Mouse (Mus musculus) hindbrain, embryonic 13.5 days (tissue): ENCODE data around the gene Pnkd. TPM values are rescaled to one million over a fixed set of nuclear protein-coding genes. Genes with fewer than 3 reads are reported as not detected.

ENCODE experiments used
- ATAC-seq: fragments of 200-750 bp; cut with Nextera tagmentation; 2 replicates; pipeline ENCODE4 v1.8.0; 2017; ENCODE audit warnings: moderate TSS enrichment; ENCODE audit not compliant: low FRiP score
- H3K27ac ChIP-seq: fragments of 300-500 bp; sonication (generic); 2 replicates; pipeline ENCODE4 v1.5.1; 2015; ENCODE audit warnings: inconsistent platforms, mild to moderate bottlenecking, moderate library complexity
- H3K27me3 ChIP-seq: fragments of 300-500 bp; sonication (generic); 2 replicates; pipeline ENCODE4 v1.6.1; 2015; ENCODE audit warnings: mild to moderate bottlenecking, inconsistent platforms
- H3K36me3 ChIP-seq: fragments of 300-500 bp; sonication (generic); 2 replicates; pipeline ENCODE4 v1.6.1; 2015; ENCODE audit warnings: mild to moderate bottlenecking, inconsistent platforms
- H3K4me1 ChIP-seq: fragments of 300-500 bp; sonication (generic); replicated peaks from 2 replicates; pipeline ENCODE4 v1.6.1; 2015; ENCODE audit warnings: inconsistent platforms
- H3K4me2 ChIP-seq: fragments of 300-500 bp; sonication (generic); 2 replicates; pipeline ENCODE4 v1.6.1; 2015; ENCODE audit warnings: inconsistent platforms, mild to moderate bottlenecking, moderate library complexity
- H3K4me3 ChIP-seq: fragments of 300-500 bp; sonication (generic); 2 replicates; pipeline ENCODE4 v1.5.1; 2015; ENCODE audit warnings: mild to moderate bottlenecking, inconsistent platforms
- H3K9ac ChIP-seq: fragments of 300-500 bp; sonication (generic); 2 replicates; pipeline ENCODE4 v1.6.1; 2015; ENCODE audit warnings: mild to moderate bottlenecking, inconsistent platforms
- H3K9me3 ChIP-seq: fragments of 300-500 bp; sonication (generic); 2 replicates; pipeline ENCODE4 v1.6.1; 2016; ENCODE audit warnings: inconsistent platforms
- WGBS: fragments of 180-500 bp; shearing (Covaris S2); methylation state at CpG from one replicate; pipeline ENCODE4 v1.1.7; 2015; 5-methylcytosine and 5-hydroxymethylcytosine counted together
- polyA plus RNA-seq: library from polyadenylated mRNA; unstranded; fragments of >200 nt; fragmentation: Nextera tagmentation; extraction: Ambion mirVana; gene quantifications from 2 replicates; pipeline ENCODE4 v1.2.1, GENCODE M21; 2015

Pnkd gene
- polyA plus RNA-seq: 98.2 and 102 TPM in 2 replicates

DNA sequence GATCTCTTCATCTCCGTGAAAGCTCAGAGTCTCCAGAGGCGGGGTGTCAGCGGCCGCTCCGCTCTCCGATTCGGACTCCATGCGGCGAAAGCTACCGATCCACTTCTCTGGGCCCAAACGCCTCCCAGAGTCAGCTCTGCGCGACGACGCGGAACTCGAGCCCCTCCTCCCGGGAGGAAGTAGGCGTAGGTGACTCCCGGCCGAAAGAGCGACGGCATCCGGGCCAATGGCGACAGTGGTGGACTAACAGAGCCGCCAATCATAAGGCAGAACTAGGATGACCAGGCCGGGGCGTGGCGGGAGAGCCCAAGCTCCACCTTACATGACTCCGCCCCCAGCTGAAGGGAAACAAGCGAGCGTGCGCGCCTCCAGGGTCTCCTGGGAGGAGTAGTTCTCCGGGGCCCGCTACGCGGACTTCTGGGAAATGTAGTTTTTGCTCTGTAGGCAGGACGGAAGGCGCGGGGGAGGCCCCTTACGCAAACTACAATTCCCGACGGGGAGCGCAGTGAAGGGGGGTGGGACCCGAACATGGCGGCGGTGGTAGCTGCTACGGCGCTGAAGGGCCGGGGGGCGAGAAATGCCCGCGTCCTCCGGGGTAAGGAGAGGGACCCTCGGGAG lies at the start of gene Pnkd, which contains the start of gene Aamp:
Gene Pnkd, plus strand, starts transcription at position 388 of the 618 bp plus-strand sequence.
Gene Aamp, minus strand, starts transcription at position 196 of the 618 bp plus-strand sequence.
- H3K4me1 ChIP-seq: peaks cover 36% of the 10 kb centered on the region
- peak within 1 kb of the TSS; percentile 87 for H3K27ac ChIP-seq
- peak within 1 kb of the TSS; percentile 78 for H3K4me3 ChIP-seq
- H3K36me3 ChIP-seq: peaks cover 44% of the 10 kb centered on the region
- under 1% methylated on average over 56 of the region's 56 CpGs for WGBS
- peak within 1 kb of the TSS; percentile 85 for H3K4me2 ChIP-seq
- peak; percentile 98 for ATAC-seq
- H3K9me3 ChIP-seq: no peaks in the 10 kb centered on the region
- H3K27me3 ChIP-seq: no peaks in the 10 kb centered on the region
- H3K9ac ChIP-seq: peak within 1 kb of the TSS; percentile 89

DNA sequence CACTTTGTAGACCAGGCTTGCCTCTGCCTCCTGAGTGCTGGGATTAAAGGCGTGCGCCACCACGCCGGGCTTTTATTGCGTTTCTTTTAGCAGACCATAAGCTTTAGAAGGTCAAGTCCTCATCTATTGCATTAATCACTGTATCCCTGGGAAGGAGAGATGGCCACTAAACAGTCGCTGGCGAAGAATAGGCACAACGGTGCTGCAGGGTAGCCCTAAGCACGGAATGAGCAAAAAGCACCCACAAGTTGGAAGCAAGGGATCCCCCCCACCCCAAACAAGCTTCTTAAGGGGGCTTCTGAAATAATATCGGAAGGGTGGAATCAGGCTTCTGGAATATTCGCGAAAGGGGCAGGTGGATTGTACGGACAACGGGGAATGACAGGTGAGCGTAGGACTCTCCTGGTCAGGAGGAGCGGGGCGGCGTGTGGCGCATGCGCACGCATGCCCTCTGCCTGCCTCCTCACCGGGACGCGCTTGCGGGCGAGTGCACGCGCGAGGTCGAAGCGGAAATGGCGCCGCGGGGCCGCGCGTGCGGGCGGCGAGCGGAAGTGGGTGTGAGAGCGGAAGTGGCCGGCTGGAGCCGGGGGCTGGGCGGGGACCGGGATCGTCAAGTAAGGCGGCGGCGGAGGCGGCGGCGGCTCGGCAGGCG lies 48.7 kb upstream of the Pnkd start, which contains the start of gene Arpc2:
Gene Arpc2, plus strand, starts transcription at position 147 of the 652 bp plus-strand sequence.
- Histone ChIP-seq H3K4me1 (peaks cover 40% of the 10 kb centered on the region), H3K36me3 (no peaks in the 10 kb centered on the region), H3K4me2 (peak within 1 kb of the TSS; percentile 90), H3K9ac (peak within 1 kb of the TSS; percentile 99), H3K9me3 (no peaks in the 10 kb centered on the region), H3K27ac (peak within 1 kb of the TSS; percentile 94), H3K27me3 (no peaks in the 10 kb centered on the region), H3K4me3 (peak within 1 kb of the TSS; percentile 99)
- 2% methylated on average over 35 of the region's 55 CpGs for WGBS
- ATAC-seq: peak; percentile 94

DNA sequence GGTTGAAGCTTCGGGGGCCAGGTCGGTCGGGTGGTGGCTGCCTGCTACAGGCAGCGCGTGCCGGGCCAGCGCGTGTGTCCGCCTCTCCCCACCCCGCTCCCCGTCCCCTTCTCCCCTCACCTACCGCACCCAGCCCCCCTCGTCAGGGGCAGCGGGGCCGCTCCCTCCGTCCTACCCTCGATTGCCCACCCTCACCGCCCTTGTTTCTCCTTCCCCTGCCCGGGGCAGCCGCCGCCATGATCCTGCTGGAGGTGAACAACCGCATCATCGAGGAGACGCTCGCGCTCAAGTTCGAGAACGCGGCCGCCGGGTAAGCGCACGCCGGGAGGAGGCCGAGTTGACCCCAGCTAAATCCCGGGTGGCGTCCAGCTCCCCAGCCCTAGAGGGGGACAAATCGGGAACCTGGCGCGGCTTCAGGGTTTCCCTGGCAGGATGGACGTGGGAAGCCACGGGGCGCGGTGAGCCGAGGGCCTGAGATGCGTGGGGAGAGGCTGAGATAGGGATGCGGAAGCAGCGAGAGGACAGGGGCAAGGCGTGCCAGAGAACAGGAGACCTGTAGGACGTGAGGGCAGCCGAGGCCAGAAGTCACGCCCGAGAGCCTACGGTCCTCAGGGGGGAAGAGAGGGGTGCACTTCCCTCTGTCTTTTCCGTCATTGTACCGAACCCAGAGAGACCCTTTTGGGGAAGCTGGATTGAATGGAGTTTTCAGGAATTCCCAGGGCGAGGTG lies 48.0 kb upstream of the Pnkd start:
- H3K27ac ChIP-seq: peak overlapping the region; percentile 94
- ATAC-seq: peak; percentile 85

DNA sequence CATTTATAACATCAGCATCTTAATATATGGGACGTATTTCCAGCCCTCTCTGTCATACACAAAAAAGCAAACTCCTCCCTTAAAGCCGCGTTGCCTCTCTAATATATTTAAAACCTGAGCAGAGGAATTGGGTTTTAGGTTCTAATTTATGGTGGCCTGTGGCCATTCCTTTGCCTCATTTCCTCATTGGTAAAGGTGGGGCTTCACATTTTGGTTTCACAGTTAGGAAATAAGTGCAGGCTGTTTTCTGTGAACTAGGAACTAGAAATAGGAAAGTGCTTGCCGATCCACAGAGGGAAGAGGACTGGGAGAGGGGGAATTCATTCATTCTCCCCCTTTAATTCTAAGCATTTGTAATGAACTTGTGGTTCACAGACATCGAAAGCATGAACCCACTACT lies 47.1 kb upstream of the Pnkd start:
- Histone ChIP-seq H3K9ac (peak overlapping the region; percentile 99), H3K4me1 (peaks cover 42% of the 10 kb centered on the region), H3K9me3 (no peaks in the 10 kb centered on the region), H3K27me3 (no peaks in the 10 kb centered on the region), H3K27ac (no peak overlapping the region), H3K36me3 (no peaks in the 10 kb centered on the region), H3K4me2 (peak overlapping the region; percentile 90), H3K4me3 (peak overlapping the region; percentile 99)
- ATAC-seq: no peak
- 50% methylated on average over 5 of the region's 5 CpGs for WGBS

More for the DNA sequence above, 48.0 kb upstream of the Pnkd start:
- Histone ChIP-seq H3K4me1 (peaks cover 42% of the 10 kb centered on the region), H3K9me3 (no peaks in the 10 kb centered on the region), H3K27me3 (no peaks in the 10 kb centered on the region), H3K36me3 (no peaks in the 10 kb centered on the region), H3K9ac (peak overlapping the region; percentile 99), H3K4me3 (peak overlapping the region; percentile 99), H3K4me2 (peak overlapping the region; percentile 90)
- 0% methylated on average over 45 of the region's 57 CpGs for WGBS

DNA sequence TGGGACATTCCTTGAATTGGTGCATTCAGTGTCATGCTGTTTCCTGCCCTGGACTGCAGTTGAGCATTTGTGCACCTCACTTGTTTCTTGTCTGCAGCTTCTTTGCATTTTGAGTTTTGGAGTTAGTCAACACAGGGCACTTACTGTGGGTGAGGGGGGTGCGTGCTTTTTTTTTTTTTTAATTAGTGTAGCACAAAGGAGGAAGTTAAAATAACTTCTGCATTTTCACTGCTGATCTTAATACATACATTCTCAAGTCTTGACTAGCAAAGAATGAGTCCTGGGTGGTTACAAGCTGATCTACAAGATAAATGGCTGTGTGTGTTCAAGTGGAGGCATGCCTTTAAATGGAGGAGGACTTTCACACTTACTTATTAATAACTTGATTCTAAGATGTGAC lies 46.6 kb upstream of the Pnkd start:
- H3K9me3 ChIP-seq: no peaks in the 10 kb centered on the region
- H3K4me3 ChIP-seq: peak overlapping the region; percentile 99
- H3K4me1 ChIP-seq: peaks cover 42% of the 10 kb centered on the region
- WGBS: 73% methylated on average over 1 of the region's 1 CpGs
- ATAC-seq: no peak
- no peaks in the 10 kb centered on the region for H3K36me3 ChIP-seq
- H3K4me2 ChIP-seq: peak overlapping the region; percentile 90
- no peak overlapping the region for H3K27ac ChIP-seq
- H3K27me3 ChIP-seq: no peaks in the 10 kb centered on the region
- peak overlapping the region; percentile 99 for H3K9ac ChIP-seq

DNA sequence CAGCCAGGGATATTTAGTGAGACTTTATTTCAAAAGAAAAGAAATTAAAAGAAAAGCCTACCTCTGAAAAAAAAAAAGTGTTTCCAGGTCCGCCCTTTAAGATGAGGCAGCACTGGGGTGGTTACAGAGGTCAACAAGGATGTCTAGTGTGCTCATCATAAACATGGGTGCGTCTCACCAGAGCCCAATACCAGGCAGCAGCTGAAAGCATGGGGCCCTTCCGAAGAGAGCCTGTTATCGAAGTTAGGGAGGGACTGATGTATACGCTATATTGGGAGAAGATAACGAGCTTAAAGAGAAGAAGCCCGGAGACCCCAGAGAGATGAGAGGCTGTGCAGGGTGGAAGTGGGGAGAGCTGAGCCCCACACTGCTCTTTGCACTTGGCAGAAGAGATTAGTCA lies 45.6 kb upstream of the Pnkd start:
- Histone ChIP-seq H3K9ac (peak overlapping the region; percentile 53), H3K4me2 (peak overlapping the region; percentile 90; the same call in 1 of the 2 replicates), H3K4me3 (no peak overlapping the region), H3K36me3 (no peaks in the 10 kb centered on the region), H3K9me3 (no peaks in the 10 kb centered on the region), H3K27ac (no peak overlapping the region), H3K4me1 (peaks cover 45% of the 10 kb centered on the region), H3K27me3 (no peaks in the 10 kb centered on the region)
- WGBS: 79% methylated on average over 7 of the region's 7 CpGs
- no peak for ATAC-seq

DNA sequence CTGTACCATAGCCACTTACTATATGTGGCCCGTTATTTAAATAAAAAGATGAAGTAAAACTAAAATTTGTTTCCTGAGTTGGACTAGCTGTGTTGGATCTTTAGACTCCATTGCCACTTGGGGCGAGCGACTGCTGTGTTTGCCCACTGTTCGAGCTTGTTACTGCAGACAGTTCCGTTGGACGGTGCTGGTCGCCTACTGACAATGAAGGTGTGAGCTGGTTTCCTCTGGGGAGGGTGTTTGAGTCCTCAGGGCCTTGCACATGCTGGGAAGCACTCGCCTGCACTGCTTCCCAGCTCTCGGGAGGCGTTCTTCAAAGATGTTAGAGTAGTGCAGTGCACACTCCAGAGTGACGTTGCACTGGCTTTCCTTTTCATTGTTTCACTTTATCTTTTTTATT lies 45.1 kb upstream of the Pnkd start:
- Histone ChIP-seq H3K4me1 (peaks cover 48% of the 10 kb centered on the region), H3K9me3 (no peaks in the 10 kb centered on the region), H3K27me3 (no peaks in the 10 kb centered on the region), H3K9ac (peak overlapping the region; percentile 53), H3K4me2 (peak overlapping the region; percentile 90), H3K36me3 (no peaks in the 10 kb centered on the region), H3K4me3 (no peak overlapping the region), H3K27ac (no peak overlapping the region)
- no peak for ATAC-seq
- 70% methylated on average over 11 of the region's 11 CpGs for WGBS

DNA sequence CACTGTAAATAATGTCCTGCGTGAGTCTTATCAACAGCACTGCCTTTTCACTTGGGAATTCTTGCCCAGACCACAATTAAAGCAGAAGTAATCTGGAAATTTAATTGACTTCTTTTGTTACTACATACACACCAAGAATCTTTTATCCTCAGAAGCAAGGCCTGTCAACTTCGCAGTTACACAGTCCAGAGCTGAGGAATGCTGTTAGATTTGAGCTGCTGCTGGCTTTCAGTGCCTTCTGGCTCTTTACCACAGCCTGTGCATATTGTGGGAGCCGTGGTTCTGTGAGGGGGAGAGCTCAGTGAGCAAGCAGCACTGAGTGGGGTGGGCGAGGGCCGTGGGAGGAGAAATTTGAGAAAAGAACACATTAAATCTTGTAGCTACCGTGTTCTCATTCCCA lies 44.4 kb upstream of the Pnkd start:
- Histone ChIP-seq H3K4me3 (no peak overlapping the region), H3K4me1 (peaks cover 48% of the 10 kb centered on the region), H3K4me2 (no peak overlapping the region), H3K9ac (no peak overlapping the region), H3K27ac (peak overlapping the region; percentile 49), H3K36me3 (no peaks in the 10 kb centered on the region), H3K9me3 (no peaks in the 10 kb centered on the region), H3K27me3 (no peaks in the 10 kb centered on the region)
- WGBS: 68% methylated on average over 6 of the region's 6 CpGs
- ATAC-seq: no peak

DNA sequence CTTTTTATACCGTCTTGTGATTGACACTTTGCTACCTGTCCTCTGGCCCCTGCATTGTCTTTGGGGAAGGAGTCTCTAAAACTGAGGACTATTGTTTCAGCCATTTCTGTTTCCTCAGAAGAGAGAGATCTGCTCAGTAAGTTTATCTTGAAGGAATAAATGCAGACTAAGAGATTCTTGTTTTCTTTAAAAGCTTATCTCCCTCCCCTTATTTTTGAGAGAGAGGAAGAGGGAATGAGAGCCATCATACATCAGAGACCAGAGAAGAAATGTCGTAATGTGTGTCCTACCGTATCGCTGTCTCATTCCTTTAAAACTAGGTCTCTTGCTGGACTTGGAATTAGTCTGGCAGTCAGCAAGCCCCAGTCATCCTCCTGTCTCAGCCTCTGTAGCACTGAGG lies 43.9 kb upstream of the Pnkd start:
- Histone ChIP-seq H3K4me2 (no peak overlapping the region), H3K27ac (no peak overlapping the region), H3K4me1 (peaks cover 48% of the 10 kb centered on the region), H3K9me3 (no peaks in the 10 kb centered on the region), H3K9ac (no peak overlapping the region), H3K36me3 (no peaks in the 10 kb centered on the region), H3K27me3 (no peaks in the 10 kb centered on the region), H3K4me3 (no peak overlapping the region)
- 82% methylated on average over 4 of the region's 4 CpGs for WGBS
- no peak for ATAC-seq

DNA sequence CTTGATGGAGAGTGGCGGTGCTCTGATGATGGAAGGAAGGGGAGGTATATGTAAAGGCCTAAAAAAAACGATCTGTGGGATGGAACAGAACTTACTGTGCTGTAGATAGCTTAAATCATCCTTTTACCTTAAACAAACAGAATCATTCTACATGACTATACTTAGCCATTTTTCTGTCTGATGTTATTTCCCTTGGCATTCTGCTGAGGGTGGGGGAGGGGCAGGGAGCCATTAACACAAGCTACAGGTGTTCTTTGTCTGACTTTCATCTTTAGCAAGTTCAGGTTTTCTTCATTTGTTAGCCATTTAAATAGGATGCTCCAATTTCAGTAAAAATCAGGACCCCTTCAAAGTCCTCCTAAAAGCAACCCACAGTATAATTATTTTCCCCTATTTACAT lies 39.2 kb upstream of the Pnkd start:
- H3K27ac ChIP-seq: no peak overlapping the region
- H3K9me3 ChIP-seq: no peaks in the 10 kb centered on the region
- no peak overlapping the region for H3K4me3 ChIP-seq
- ATAC-seq: no peak
- WGBS: 84% methylated on average over 2 of the region's 2 CpGs
- peaks cover 24% of the 10 kb centered on the region for H3K36me3 ChIP-seq
- no peaks in the 10 kb centered on the region for H3K27me3 ChIP-seq
- H3K9ac ChIP-seq: no peak overlapping the region
- no peak overlapping the region for H3K4me2 ChIP-seq
- peaks cover 13% of the 10 kb centered on the region for H3K4me1 ChIP-seq

DNA sequence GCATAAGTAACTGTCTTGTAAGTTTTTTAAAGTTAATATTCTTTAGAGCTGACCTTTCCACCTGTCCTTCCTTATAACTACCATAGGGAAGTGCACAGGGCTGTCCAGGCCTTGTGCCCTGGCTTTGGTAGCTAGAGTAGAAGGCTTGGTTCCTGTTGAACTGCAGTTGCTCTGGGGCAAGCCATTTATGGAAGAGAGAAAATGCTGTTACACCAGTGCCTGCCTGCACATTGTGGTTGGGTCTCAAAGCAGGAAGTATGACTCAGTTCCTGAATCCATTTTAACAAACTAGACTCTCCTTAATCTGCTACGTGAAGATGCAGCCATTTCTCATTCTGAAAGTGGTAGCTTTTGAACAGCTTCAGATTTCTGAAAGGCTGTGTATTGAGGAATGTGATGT lies 35.9 kb upstream of the Pnkd start:
- Histone ChIP-seq H3K4me3 (no peak overlapping the region), H3K27me3 (no peaks in the 10 kb centered on the region), H3K27ac (no peak overlapping the region), H3K36me3 (peaks cover 54% of the 10 kb centered on the region), H3K4me1 (0 out of 2 replicates have a peak, but pooled peaks cover 6% of the 10 kb centered on the region), H3K9me3 (no peaks in the 10 kb centered on the region), H3K4me2 (no peak overlapping the region), H3K9ac (no peak overlapping the region)
- 88% methylated on average over 1 of the region's 1 CpGs for WGBS
- no peak for ATAC-seq

DNA sequence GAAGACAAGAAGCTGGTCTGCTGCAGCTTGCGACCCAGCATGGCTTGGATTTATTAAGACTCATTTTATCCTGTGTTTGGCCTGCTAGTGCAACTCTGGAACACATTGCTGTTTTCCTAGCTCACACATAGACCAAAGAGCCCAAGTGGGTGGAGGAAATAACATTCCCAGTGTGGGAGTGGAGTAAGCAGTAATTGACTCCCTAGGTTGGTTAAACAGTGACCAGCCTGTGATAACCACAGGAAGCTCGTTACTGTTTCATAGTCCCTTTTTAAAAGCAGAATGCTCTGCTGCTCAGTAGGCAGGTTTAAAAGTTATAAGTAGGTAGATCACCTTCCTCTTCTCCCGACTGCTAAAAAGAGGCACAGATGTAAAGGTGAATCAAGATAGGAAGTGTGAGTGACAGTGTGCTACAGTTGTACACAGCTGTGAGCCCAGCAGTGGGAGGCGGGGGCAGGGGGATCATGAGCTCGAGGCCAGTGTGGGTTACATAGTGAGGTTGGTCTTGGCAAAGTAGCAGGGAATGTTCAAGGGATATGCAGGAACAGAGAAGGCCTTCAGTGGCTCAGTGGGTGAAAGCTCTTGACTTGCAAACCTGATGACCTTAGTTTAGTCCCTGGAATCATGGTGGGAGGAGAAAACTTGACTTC lies 35.3 kb upstream of the Pnkd start:
- H3K4me1 ChIP-seq: 0 out of 2 replicates have a peak, but pooled peaks cover under 1% of the 10 kb centered on the region
- H3K4me2 ChIP-seq: no peak overlapping the region
- no peak for ATAC-seq
- H3K27me3 ChIP-seq: no peaks in the 10 kb centered on the region
- 83% methylated on average over 5 of the region's 5 CpGs for WGBS
- 0 out of 2 replicates have a peak overlapping the region, but pooled peaks have one; percentile 37 for H3K27ac ChIP-seq
- H3K9me3 ChIP-seq: no peaks in the 10 kb centered on the region
- peaks cover 60% of the 10 kb centered on the region for H3K36me3 ChIP-seq
- H3K9ac ChIP-seq: no peak overlapping the region
- H3K4me3 ChIP-seq: no peak overlapping the region
